Mouse (Mus musculus) midbrain, embryonic 16.5 days (tissue): Measurements from ENCODE around the gene Ovgp1. TPM values are rescaled to one million over a fixed set of nuclear protein-coding genes. Genes with fewer than 3 reads are reported as not detected.
A peak's percentile ranks its signal among the peaks of the same experiment; 100 is the strongest.
"Not testable (repeated sequence)": the region's sequence is repeated elsewhere in the genome, so short reads cannot be mapped to it uniquely, and the experiment has no call there.

Experiments used
- ATAC-seq: fragments of 200-750 bp; cut with Nextera tagmentation; 2 replicates; pipeline ENCODE4 v1.8.0; 2017; ENCODE audit warnings: moderate TSS enrichment
- H3K27ac ChIP-seq: fragments of 300-500 bp; sonication (generic); 2 replicates; pipeline ENCODE4 v1.5.1; 2014; ENCODE audit warnings: mild to moderate bottlenecking, low read length, mixed read lengths
- H3K27me3 ChIP-seq: fragments of 300-500 bp; sonication (generic); 2 replicates; pipeline ENCODE4 v1.6.1; 2014; ENCODE audit warnings: low read depth, low read length, mixed read lengths; ENCODE audit not compliant: control insufficient read depth, insufficient read depth
- H3K36me3 ChIP-seq: fragments of 300-500 bp; sonication (generic); 2 replicates; pipeline ENCODE4 v1.6.1; 2014; ENCODE audit warnings: mild to moderate bottlenecking, low read length, moderate library complexity, mixed read lengths; ENCODE audit not compliant: control insufficient read depth, insufficient read depth
- H3K4me1 ChIP-seq: fragments of 300-500 bp; sonication (generic); 2 replicates; pipeline ENCODE4 v1.6.1; 2014; ENCODE audit warnings: mild to moderate bottlenecking, low read length, mixed read lengths; ENCODE audit not compliant: control insufficient read depth, insufficient read depth
- H3K4me2 ChIP-seq: fragments of 300-500 bp; sonication (generic); 2 replicates; pipeline ENCODE4 v1.6.1; 2014; ENCODE audit warnings: mild to moderate bottlenecking, low read length, mixed read lengths
- H3K4me3 ChIP-seq: fragments of 300-500 bp; sonication (generic); 2 replicates; pipeline ENCODE4 v1.5.1; 2014; ENCODE audit warnings: low read depth, mild to moderate bottlenecking, low read length, moderate library complexity, mixed read lengths
- H3K9ac ChIP-seq: fragments of 300-500 bp; sonication (generic); 2 replicates; pipeline ENCODE4 v1.6.1; 2014; ENCODE audit warnings: low read depth, low read length, mixed read lengths
- H3K9me3 ChIP-seq: fragments of 300-500 bp; sonication (generic); replicated peaks from 2 replicates; pipeline ENCODE4 v1.6.1; 2014; ENCODE audit warnings: mild to moderate bottlenecking, low read length, mixed read lengths; ENCODE audit not compliant: control insufficient read depth, poor library complexity, severe bottlenecking
- WGBS: fragments of 180-500 bp; shearing (Covaris S2); extraction: QIAGEN DNeasy Blood & Tissue Kit; methylation state at CpG from one replicate; pipeline ENCODE4 v1.1.7; 2014; 5-methylcytosine and 5-hydroxymethylcytosine counted together
- polyA plus RNA-seq: library from polyadenylated mRNA; unstranded; fragments of >200 nt; fragmentation: Nextera tagmentation; extraction: Ambion mirVana; gene quantifications from 2 replicates; pipeline ENCODE4 v1.2.1, GENCODE M21; 2015

Gene Ovgp1
- polyA plus RNA-seq, 1 experiment from 2014 or later = 3.8 TPM

DNA sequence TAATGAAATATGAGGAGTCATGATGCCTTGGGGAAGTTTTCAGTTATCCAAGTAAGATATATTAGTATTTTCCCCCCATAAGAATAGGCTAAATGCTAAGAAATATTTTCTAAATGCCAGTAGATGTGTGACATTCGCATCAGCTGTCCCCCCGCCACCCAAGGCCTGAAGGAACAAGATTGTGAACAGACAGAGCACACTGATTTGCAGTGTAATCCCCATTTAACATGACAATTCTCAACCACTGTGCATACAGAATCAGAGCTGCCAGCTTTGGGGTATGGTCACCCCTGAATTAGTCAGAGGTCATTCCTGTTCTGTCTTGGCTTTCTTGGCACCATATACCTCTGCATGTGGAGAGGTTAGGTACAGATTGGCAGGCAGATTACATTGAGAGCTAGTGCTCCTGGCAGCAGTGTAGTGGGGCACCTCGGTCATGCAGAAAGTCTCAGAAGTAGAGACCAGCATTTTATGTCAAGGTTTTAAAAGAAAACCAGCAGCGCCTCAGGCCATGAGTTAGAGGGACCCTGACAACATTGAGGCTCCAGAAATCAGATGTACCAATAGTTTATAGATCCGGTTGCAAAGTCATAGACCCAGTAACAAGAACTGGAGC lies 1.6 kb upstream of the Ovgp1 start:
- ATAC-seq = peak; percentile 47; the same call in 1 of the 2 replicates
- H3K4me2 ChIP-seq = no peak overlapping the region
- H3K4me3 ChIP-seq = no peak overlapping the region
- no peaks in the 10 kb centered on the region for H3K4me1 ChIP-seq
- H3K36me3 ChIP-seq = peaks cover 13% of the 10 kb centered on the region
- no peaks in the 10 kb centered on the region for H3K27me3 ChIP-seq
- no peaks in the 10 kb centered on the region for H3K9me3 ChIP-seq
- no peak overlapping the region for H3K9ac ChIP-seq
- WGBS = 82% methylated on average over 5 of the region's 5 CpGs
- no peak overlapping the region for H3K27ac ChIP-seq

DNA sequence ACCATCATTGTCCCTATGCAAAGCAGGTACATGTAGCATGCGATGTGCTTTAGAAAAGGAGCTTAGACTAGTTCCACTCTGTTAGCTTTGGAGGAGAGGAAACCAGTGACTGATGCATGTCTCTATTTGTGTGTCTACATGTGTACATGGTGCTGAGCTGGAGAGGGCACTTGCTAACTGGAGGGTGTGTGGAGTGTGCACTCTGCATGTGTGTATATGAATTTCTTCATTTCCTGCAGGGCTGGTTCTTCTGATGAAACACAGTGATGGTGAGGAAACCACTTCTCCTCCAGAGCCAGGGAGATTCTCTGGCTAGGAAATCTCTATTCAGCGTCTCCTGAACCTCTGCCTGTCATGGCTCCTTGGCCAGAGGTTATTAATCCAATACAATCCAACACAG lies 663 bp downstream of the Ovgp1 start:
- no peak overlapping the region for H3K9ac ChIP-seq
- no peaks in the 10 kb centered on the region for H3K27me3 ChIP-seq
- no peak overlapping the region for H3K27ac ChIP-seq
- WGBS = 77% methylated on average over 2 of the region's 2 CpGs
- no peak overlapping the region for H3K4me3 ChIP-seq
- H3K4me2 ChIP-seq = no peak overlapping the region
- peaks cover 2% of the 10 kb centered on the region for H3K36me3 ChIP-seq
- no peak for ATAC-seq
- no peaks in the 10 kb centered on the region for H3K4me1 ChIP-seq
- H3K9me3 ChIP-seq = no peaks in the 10 kb centered on the region

DNA sequence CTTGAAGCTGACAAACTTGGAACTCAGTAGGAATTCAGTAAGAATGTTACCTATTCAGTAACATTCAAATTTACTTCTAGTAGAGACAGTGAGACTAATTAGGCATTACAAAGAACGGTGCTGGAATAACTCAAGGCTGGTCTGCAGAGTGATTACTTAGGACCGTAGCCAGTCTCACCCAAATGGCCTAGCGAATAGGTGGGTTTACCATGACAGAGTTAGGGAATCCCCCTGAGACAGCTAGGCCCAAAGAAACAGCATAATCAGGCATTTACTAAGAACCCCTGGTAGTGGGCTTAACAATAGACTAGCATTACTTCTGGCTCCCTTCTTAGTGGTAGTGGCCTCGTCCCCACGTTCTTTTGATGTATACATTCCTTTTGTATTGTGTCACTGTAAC lies 16.1 kb downstream of the Ovgp1 start:
- not testable (repeated sequence) for H3K27ac ChIP-seq, H3K36me3 ChIP-seq, H3K9ac ChIP-seq, H3K4me1 ChIP-seq, H3K4me3 ChIP-seq, H3K9me3 ChIP-seq, H3K27me3 ChIP-seq, ATAC-seq, H3K4me2 ChIP-seq
- 33% methylated on average over 5 of the region's 5 CpGs for WGBS

DNA sequence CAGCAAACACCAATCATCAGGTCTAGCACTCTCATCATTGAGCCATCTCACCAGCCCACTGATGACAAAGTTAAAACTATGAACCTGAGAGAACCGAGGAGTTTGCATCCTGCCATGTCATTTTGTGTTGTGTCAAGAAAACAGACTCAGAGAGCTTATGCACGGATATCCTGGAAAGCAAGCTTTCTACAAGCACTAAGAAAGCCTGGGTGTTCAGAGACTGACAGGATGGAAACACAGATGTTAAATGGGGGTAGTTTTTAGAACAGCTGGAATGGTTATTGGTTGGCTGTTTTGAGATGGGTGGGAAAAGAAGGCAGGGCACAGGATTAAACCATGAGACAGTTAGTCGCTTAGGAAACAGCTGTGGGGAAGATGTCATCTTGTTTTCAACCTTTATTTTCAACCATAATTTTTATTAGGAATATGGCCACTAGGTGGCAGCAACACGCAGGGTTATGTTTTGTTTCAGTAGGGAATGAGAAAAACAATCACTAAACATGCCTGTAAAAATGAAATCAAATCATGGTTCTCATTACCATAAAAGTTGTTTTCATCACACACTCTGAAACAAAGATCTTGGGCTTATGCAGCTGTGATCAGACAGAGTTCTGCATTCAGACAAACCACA lies 18.3 kb downstream of the Ovgp1 start:
- Histone ChIP-seq H3K9ac (no peak overlapping the region), H3K27ac (no peak overlapping the region), H3K4me1 (no peaks in the 10 kb centered on the region), H3K9me3 (no peaks in the 10 kb centered on the region), H3K36me3 (no peaks in the 10 kb centered on the region), H3K27me3 (no peaks in the 10 kb centered on the region), H3K4me2 (no peak overlapping the region), H3K4me3 (no peak overlapping the region)
- ATAC-seq = peak; percentile 51; the same call in 1 of the 2 replicates
- 33% methylated on average over 4 of the region's 4 CpGs for WGBS

DNA sequence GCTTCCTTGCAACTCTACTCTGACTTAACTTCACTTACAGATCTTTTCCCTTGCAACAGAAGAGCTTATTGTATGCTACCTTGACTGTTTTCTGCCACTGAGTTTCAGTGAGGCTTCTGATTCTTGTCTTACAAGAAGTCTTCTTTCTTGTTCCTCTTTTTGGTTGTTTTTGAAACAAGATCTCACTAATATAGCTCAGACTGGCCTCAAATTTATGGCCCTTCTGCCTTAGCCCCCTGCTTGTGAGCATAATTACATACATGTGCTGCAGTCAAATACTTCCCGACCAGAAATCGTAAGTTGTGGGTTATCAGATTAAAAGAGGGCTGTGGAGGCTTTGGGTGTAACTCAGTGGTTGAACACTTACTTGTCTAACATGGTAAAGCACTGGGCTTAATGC lies 21.2 kb downstream of the Ovgp1 start:
- no peaks in the 10 kb centered on the region for H3K9me3 ChIP-seq
- no peaks in the 10 kb centered on the region for H3K36me3 ChIP-seq
- H3K4me2 ChIP-seq = no peak overlapping the region
- no peak overlapping the region for H3K9ac ChIP-seq
- 77% methylated on average over 2 of the region's 2 CpGs for WGBS
- no peaks in the 10 kb centered on the region for H3K4me1 ChIP-seq
- no peak overlapping the region for H3K4me3 ChIP-seq
- no peaks in the 10 kb centered on the region for H3K27me3 ChIP-seq
- no peak overlapping the region for H3K27ac ChIP-seq
- no peak for ATAC-seq

GRCm38 (mm10) chr3:106000707-106001375 lies 27.3 kb downstream of the Ovgp1 start:
- peak overlapping the region; percentile 47; the same call in 1 of the 2 replicates for H3K9ac ChIP-seq
- H3K36me3 ChIP-seq = no peaks in the 10 kb centered on the region
- H3K27me3 ChIP-seq = no peaks in the 10 kb centered on the region
- no peak overlapping the region for H3K27ac ChIP-seq
- peaks cover 10% of the 10 kb centered on the region for H3K4me1 ChIP-seq
- peak overlapping the region; percentile 37 for H3K4me3 ChIP-seq
- peak; percentile 64 for ATAC-seq
- H3K9me3 ChIP-seq = no peaks in the 10 kb centered on the region
- WGBS = 16% methylated on average over 11 of the region's 11 CpGs
- peak overlapping the region; percentile 72 for H3K4me2 ChIP-seq

DNA sequence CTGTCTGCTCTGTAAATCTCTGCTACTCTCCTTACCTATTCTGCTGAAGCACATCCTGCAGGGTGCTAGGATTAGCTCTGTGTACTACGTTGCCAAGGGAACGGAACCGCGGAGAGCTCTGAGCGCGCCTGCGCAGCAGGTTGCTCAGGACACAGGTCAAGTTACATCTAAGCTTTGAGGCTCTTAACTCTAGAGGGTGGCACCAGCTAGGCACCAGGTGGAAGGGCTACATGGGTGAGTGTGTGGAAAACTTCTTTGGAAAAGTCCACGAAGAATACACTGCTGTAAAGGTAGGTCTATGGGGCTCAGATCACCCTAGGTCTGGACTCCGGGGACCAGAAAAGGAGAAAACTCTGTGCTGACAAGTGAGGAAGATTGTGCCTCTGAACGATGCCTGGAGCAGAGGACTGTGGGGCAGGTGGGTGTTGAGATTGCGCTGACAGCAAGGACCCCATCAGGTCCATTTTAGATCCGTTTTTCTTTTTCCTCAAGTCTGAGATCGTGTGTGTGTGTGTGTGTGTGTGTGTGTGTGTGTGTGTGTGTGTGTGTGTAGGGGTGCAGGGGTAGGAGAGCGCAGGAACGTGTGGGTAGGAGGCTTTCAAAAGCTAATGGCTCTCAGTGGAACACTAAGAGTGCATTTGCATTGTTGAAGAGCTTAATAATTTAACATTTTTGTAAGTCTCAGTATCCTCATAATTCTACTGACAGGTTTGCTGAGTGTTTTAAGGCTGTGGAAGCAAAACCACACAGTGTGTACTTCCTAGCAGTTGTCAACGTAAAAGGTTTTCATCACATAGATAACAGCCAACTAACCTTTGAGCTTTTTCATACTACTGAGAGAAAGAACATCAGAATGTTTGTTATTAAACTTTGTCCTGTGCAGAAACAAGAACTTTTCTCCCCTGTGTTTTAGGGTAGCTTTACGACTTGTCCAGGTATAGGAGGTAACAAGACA lies 28.2 kb downstream of the Ovgp1 start:
- peaks cover 10% of the 10 kb centered on the region for H3K4me1 ChIP-seq
- no peaks in the 10 kb centered on the region for H3K9me3 ChIP-seq
- peak; percentile 99 for ATAC-seq
- H3K4me2 ChIP-seq = peak overlapping the region; percentile 72
- 20% methylated on average over 16 of the region's 17 CpGs for WGBS
- H3K27ac ChIP-seq = no peak overlapping the region
- no peaks in the 10 kb centered on the region for H3K27me3 ChIP-seq
- peak overlapping the region; percentile 47; the same call in 1 of the 2 replicates for H3K9ac ChIP-seq
- no peaks in the 10 kb centered on the region for H3K36me3 ChIP-seq
- H3K4me3 ChIP-seq = peak overlapping the region; percentile 37

GRCm38 (mm10) chr3:106003360-106003759 lies 29.8 kb downstream of the Ovgp1 start:
- H3K9ac ChIP-seq, H3K27ac ChIP-seq, H3K36me3 ChIP-seq, H3K27me3 ChIP-seq, H3K4me2 ChIP-seq, H3K9me3 ChIP-seq, H3K4me3 ChIP-seq, ATAC-seq: not testable (repeated sequence)
- peaks cover 10% of the 10 kb centered on the region for H3K4me1 ChIP-seq
- WGBS = 74% methylated on average over 9 of the region's 10 CpGs
